Mouse (Mus musculus): Measurements from ENCODE around the gene Trim29. TPM values are rescaled to one million over a fixed set of nuclear protein-coding genes. Genes with fewer than 3 reads are reported as not detected.

The Trim29 gene
- total RNA-seq, 1 experiment from 2014 or later, result not detected

DNA sequence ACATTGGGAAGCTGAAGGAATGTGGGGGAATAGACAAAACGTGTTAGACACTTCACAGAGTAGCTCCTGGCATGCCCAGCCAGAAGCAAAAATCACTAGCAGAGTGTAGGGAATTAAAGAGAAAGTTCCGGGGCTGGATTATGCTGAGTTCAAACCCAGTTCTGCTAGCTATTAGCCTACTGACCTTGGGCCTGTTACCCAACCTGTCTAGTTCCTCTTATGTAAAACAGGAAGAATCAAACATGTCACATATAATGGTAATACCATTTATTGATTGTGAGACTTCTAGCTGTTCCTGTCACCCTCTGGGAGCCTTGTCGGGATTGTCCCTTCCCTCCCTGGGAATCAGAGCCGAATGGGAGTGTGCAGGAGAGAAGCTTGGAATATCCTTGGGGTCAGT lies 7.7 kb upstream of the Trim29 start:
- ATAC-seq (replicated peaks in 1 of 2; ENCODE audit: insufficient read depth in 1 of 2, low FRiP score in 2 of 2, low TSS enrichment in 1 of 2, low read depth in 1 of 2, poor library complexity in 2 of 2, severe bottlenecking in 2 of 2), result 0 out of 4 replicates have a peak, but pooled peaks of 1 of the 2 experiments have one; percentile 7

DNA sequence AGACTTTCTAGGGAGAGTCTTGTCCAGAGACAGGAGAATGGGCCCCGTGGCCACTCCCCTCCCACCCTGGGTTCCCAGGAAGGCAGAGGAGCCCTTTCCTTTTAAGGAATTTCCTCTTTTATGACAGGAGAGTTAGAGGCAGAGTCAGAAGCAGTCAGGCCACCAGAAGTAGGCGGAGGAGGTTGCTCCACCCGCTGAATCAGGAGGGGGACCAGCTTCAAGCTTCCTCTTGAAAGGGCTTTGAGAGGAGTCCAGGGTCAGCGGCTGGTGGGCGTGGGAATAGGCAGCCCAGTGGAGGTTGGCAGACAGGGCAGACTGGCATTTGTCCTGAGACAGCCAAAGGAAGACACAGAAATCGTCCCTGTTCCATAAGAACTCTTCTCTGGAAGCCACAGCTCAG lies 4.8 kb upstream of the Trim29 start:
- no peak for ATAC-seq (replicated peaks in 1 of 2; ENCODE audit: insufficient read depth in 1 of 2, low FRiP score in 2 of 2, low TSS enrichment in 1 of 2, low read depth in 1 of 2, poor library complexity in 2 of 2, severe bottlenecking in 2 of 2)

DNA sequence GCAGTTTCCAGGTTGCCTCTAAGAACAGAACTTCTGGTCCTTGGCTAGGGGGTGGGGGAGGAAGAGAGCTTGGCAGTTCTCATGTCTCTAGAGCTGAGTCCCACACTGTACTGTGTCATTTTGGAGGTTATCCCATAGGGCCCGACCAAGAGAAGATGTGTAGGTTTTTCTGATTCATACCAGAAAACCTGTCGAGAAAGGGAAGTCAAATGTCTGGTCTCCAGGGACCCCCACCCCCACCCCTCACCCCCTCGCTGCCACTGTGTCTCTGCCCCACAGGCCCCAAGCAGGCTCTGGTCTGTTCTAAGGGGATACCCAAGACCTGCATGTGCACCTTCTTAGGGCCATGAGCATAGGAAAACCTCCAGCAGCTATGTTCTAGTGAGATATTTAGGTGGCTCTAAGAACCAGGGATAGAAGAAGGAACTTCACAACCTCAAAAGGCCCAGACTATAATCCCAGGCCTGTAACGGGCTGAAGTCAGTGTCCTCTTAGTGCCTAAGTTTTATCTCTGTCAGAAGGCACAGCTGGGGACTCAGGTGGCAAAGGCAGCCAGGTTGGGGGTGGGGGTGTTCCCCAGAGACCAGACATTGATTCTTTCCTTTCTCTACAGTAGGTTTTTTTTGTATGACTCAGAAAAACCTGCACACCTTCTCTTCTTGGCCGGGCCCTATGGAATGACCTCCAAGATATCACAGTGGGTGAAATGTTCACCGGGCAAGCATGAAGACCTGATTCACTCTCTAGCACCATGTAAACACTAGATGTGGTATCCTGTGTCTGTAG lies 1.4 kb upstream of the Trim29 start:
- no peak for ATAC-seq (replicated peaks in 1 of 2; ENCODE audit: insufficient read depth in 1 of 2, low FRiP score in 2 of 2, low TSS enrichment in 1 of 2, low read depth in 1 of 2, poor library complexity in 2 of 2, severe bottlenecking in 2 of 2)

DNA sequence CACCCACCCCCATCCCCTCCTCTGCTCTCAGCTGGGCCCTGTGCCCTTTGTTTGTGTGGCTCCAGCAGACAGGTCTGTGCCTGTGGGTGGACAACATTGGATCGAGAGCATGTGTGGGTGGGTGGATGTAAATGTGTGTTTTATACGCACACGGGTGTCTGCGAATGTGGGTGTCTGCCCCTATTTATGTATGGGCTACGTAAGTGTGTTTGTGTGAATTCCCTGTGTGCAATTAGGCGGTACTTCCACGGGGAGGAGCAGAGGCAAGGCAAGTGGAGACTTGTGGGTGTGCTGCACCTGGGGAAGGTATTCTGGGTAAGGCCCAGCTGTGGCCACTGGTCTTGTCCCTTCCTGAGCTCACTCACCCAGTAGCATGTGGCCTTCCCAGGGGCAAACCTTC lies 1.5 kb downstream of the Trim29 start:
- ATAC-seq (replicated peaks in 1 of 2; ENCODE audit: insufficient read depth in 1 of 2, low FRiP score in 2 of 2, low TSS enrichment in 1 of 2, low read depth in 1 of 2, poor library complexity in 2 of 2, severe bottlenecking in 2 of 2), result no peak

DNA sequence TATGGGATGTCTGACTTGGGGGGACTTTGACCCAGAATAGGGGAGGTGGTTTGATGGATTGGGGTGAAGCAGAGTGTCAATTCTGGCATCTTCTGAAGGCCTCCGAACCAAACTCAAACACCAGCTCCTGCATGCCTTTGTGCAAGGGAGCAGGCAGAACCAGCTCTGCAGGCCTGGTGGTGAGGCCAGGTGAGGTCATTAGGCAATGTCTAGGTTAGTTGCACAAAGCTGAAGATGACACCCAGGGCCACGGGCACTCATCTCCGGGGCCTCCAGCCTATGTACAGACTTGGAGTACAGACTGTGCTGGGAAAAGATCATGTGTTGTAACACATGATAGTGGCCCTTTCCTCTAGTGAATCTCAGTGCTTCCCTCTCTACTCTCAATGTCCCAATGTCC lies 3.2 kb downstream of the Trim29 start:
- no peak for ATAC-seq (replicated peaks in 1 of 2; ENCODE audit: insufficient read depth in 1 of 2, low FRiP score in 2 of 2, low TSS enrichment in 1 of 2, low read depth in 1 of 2, poor library complexity in 2 of 2, severe bottlenecking in 2 of 2)

DNA sequence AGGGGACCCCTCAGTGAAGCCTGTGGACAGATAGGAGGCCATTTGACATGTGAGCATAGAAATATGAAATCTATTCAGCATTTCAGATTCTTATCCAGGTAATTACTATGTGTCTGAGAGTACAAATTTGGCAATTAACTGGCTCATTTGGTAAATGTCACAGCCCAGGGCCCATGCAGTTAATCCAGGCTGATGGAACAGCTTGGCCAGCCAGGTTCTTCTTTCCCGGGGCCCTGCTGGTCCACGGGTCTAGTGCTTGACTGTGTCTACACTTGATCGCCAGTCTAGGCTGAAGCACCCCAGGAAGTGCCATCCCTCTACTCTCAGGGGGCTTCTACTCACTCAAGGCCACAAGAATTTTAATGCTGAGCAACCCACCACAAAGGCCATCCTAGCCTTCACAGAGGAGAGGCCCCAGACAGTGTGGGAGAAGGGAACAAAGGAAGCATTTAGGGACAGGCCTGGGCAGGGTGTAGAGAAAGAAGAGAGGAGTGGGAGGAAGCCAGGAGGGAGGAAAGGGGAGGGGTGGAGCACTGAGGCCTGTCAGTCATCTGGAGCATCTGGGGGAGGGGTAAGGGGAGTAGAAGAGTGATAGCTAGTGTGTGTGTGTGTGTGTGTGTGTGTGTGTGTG lies 4.8 kb downstream of the Trim29 start:
- no peak for ATAC-seq (replicated peaks in 1 of 2; ENCODE audit: insufficient read depth in 1 of 2, low FRiP score in 2 of 2, low TSS enrichment in 1 of 2, low read depth in 1 of 2, poor library complexity in 2 of 2, severe bottlenecking in 2 of 2)

DNA sequence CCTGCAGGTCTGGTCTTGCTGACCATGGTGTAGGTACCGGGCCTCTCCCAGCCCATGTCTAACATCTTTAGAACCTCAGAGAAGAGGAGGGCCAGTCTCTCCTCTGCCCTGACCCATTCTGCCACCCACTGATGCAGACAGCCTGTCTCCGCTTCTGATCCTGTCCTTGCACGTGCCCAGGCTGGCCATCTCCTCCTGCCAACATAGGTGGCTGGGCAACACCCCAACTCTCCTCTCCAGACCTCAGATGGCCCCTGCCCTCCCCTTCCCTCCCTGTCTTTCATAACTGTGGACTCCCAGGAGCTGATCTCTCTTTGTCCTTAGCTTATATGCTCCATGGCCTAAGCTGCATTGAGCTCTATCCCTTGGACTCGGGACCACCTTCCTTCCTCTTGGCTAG lies 5.8 kb downstream of the Trim29 start:
- ATAC-seq (replicated peaks in 1 of 2; ENCODE audit: insufficient read depth in 1 of 2, low FRiP score in 2 of 2, low TSS enrichment in 1 of 2, low read depth in 1 of 2, poor library complexity in 2 of 2, severe bottlenecking in 2 of 2), result no peak

DNA sequence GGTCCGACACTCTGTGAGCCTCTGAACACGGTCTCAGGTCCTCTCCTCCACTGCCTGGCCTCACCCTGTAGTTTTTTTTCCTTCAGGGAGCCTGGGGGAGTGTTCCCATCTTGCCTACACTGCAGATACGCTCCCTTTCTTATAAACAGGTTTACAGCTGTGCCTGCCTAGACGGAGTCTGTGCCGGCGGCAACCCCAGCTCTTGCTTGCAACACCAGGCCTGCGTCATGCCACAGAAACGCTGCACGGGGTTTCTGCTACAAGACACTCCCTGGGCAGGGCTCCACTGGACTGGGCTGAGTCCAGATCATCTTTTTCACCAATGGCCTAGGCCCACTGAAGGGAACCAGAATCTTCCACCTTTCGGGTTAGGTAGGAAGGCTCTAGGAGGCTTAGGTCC lies 8.0 kb downstream of the Trim29 start:
- ATAC-seq (replicated peaks in 1 of 2; ENCODE audit: insufficient read depth in 1 of 2, low FRiP score in 2 of 2, low TSS enrichment in 1 of 2, low read depth in 1 of 2, poor library complexity in 2 of 2, severe bottlenecking in 2 of 2), result no peak

DNA sequence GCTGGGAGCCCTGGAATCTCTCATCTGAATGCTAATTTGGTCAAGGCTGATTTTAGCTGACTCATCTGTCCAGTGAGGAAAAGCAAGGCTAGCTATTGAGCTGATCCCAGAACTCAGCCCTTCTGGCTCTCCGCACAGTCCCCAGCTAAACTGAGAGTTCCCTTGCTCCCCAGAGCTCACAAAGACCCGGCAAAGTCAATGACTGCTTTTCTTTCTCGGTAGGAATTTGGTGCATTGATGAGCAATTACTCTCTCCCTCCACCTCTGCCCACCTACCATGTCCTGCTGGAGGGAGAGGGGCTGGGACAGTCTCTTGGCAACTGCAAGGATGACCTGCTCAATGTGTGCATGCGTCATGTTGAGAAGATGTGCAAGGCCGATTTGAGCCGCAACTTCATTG lies 11.3 kb downstream of the Trim29 start:
- no peak for ATAC-seq (replicated peaks in 1 of 2; ENCODE audit: insufficient read depth in 1 of 2, low FRiP score in 2 of 2, low TSS enrichment in 1 of 2, low read depth in 1 of 2, poor library complexity in 2 of 2, severe bottlenecking in 2 of 2)

DNA sequence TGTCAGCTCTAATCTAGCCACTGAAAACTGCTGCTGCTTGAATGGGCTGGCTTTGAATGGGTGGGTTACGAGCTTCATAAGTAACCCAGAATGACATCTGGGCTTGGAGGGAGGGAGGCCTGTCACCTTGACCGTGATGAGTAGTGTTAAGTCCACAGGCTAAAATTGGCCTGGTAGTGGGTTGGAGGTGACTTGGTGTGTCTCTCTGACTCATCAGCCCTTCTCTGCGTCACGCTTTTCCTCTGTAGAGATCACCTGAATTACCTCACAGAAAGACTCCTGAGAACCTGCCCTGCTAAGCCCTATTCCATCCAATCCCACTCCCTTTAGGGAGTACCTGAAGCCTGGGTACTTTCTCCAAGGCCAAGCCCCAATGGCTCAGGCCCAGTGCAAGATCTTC lies 12.0 kb downstream of the Trim29 start:
- ATAC-seq (replicated peaks in 1 of 2; ENCODE audit: insufficient read depth in 1 of 2, low FRiP score in 2 of 2, low TSS enrichment in 1 of 2, low read depth in 1 of 2, poor library complexity in 2 of 2, severe bottlenecking in 2 of 2), result no peak

DNA sequence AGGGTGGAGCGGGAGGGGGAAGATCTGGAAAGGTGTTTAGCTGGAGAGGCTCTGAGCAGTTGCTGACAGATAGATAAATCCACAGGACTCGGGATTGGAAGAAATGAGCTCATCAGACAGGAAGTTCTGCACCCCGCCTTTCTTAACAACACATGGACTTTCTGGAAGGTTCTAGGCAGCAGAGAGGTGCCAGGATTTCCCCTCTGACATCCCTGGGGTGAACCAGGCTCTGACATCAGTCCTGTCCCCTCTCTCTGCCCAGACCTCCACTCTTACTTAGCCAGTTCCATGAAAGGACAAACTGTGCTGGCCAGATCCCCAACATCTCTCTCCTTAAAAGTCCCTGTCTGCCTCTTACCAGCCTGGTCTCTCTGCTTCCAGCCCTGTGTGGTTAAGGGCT lies 14.8 kb downstream of the Trim29 start:
- no peak for ATAC-seq (replicated peaks in 1 of 2; ENCODE audit: insufficient read depth in 1 of 2, low FRiP score in 2 of 2, low TSS enrichment in 1 of 2, low read depth in 1 of 2, poor library complexity in 2 of 2, severe bottlenecking in 2 of 2)

DNA sequence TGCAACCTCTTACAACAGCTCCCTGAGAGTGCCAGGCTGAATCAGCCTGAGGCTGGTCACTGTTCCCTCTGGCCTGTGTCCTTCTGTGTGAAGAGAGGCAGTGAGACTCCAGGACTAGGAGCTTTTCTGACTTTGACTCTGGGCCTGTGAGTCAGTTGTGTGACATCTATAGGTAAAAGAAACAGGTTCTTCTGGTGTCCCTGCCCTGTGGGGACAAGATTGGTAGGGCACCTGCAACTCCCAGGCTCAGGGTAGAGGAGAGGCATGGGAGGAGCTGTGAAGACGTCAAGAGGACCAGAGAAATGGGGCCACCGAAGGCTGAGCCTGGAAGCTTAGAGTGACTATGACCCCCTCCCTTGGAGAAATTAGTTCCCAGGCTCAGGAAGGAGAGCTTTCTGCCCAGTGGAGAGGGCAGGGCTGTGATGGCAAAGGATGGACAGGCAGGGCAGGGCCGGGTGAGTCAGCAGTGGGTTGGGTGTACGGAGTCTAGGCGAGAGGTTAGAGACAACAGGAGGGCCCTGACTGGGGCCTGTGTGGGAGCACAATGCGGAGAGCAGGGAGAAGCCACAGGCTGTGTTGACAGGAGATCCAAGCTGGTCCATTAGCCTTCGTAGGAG lies 15.5 kb downstream of the Trim29 start:
- ATAC-seq (replicated peaks in 1 of 2; ENCODE audit: insufficient read depth in 1 of 2, low FRiP score in 2 of 2, low TSS enrichment in 1 of 2, low read depth in 1 of 2, poor library complexity in 2 of 2, severe bottlenecking in 2 of 2), result no peak

DNA sequence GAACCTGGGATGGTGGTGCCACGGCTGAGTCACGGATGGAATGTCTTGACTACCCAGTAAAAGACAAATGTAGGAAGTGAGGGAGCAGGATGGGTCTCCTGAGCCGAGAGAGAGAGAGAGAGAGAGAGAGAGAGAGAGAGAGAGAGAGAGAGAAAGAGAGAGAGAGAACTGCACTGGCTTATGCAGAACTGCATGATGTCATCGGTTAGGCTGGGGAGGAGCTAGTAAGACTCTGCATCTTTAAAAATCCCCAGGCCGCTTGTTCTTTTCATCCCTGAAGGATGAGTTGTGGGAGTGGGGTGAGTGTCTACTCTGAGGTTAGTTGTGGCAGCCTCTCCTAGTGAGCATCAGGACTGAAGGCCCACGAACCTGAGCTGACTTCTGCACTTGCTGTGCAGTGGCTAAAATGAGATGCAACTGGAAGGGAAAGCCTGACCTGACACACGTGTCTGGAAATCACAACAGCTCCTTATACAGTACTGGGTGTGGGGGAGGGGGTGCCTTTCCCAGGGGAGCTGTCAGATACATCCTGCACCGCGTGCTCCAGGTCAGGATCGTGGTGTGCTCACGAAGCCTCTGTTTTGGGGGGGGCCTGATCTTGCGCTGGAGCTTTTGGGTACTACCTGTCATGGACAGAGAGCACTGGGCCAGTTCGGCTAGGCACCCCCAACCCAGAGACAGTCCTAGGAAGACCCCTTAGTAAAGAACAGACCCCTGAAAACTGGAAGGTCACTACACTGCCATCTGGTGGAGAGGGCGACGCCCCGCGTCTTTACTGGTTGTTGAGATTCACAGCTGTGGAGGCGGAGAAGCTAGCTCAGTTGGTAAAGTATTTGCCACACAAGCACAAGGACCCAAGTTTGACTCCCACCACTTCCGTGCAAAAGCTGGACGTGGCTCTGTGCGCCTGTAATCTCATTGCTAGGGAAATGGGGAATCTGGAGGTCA lies 16.8 kb downstream of the Trim29 start:
- no peak for ATAC-seq (replicated peaks in 1 of 2; ENCODE audit: insufficient read depth in 1 of 2, low FRiP score in 2 of 2, low TSS enrichment in 1 of 2, low read depth in 1 of 2, poor library complexity in 2 of 2, severe bottlenecking in 2 of 2)

DNA sequence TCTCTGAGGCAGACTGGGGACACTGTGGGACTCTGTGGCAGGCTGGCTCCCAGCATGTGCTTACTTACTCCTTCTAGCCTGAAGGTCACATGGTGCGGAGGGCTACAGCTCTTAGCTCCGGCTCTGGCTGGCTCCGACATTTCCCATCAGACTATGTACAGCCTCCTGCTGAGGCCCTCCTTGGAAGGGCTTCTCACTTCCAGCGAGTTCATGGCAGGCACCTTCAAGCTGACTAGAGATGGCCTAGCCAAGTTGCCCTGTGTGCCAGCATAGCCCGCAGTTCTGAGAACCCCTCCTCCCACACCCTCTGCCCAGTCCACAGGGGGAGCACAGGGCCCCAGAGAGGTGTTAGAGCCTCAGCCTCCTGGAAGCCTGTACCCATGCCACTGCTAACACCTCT lies 19.8 kb downstream of the Trim29 start:
- ATAC-seq (replicated peaks in 1 of 2; ENCODE audit: insufficient read depth in 1 of 2, low FRiP score in 2 of 2, low TSS enrichment in 1 of 2, low read depth in 1 of 2, poor library complexity in 2 of 2, severe bottlenecking in 2 of 2), result no peak

DNA sequence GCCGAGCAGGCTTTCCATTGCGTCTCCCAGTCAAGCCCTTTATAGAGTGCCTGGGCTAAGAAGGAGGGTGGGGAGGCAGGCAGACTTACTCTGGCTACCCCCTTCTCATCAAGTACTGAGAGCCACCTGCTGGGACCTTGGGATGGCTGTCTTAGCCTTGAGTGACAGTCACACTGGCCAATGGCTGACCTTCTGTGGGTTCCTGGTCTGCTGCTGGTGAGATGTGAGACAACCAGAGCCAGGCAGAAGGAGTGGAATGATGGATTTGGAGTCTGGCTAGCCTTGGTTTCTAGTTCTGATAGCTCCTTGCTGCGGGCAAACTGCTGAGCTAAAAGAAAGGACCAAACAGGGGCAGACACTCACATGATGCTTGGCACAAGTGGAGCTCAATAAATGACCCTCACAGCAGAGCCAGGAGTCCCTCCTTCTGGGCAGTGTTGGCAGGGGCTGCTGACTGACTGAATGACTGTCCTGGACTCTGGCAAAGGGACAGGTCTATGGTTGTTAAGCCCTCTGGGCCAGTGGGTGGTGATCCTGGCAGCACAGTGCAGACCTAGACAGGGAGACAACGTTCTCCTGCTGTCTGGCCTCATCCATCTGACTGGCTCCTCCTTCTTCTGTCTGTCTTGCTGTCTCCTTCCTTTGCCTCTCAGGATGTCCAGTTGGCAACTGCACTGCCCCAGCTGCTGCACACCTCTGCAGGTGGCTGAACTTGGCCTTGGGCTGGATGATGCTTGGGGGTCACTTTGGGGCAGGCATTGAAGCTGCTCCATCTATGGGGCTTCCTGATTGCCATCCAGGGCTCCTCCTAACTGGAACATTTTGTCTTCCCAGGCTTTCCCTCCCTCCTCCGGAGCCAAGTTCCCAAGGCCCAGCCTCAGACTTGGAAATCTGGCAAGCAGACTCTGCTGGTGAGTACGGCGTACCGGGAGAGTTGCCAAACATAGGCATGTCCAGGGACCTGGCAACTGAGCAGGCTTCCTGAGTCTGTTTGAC lies 21.1 kb downstream of the Trim29 start:
- no peak for ATAC-seq (replicated peaks in 1 of 2; ENCODE audit: insufficient read depth in 1 of 2, low FRiP score in 2 of 2, low TSS enrichment in 1 of 2, low read depth in 1 of 2, poor library complexity in 2 of 2, severe bottlenecking in 2 of 2)

DNA sequence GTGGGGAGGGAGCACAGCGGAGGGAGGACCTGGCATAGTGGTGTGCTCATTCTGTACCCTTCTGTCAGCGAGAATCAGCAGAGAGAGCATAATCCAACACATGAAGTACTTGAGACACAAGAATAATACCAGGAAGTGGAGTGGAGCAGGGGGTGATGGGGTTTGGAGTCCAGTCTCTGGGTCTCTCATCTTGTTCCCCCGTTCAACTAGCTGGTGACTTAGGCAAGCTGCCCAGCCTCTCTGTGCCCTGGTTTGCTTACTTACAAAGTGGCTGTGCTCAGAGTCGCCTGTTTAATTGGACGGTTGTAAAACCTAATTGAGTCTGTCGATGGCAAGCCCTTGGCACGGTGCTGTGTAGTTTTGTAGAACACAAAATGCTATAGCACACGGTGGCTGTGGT lies 23.8 kb downstream of the Trim29 start:
- ATAC-seq (replicated peaks in 1 of 2; ENCODE audit: insufficient read depth in 1 of 2, low FRiP score in 2 of 2, low TSS enrichment in 1 of 2, low read depth in 1 of 2, poor library complexity in 2 of 2, severe bottlenecking in 2 of 2), result no peak

DNA sequence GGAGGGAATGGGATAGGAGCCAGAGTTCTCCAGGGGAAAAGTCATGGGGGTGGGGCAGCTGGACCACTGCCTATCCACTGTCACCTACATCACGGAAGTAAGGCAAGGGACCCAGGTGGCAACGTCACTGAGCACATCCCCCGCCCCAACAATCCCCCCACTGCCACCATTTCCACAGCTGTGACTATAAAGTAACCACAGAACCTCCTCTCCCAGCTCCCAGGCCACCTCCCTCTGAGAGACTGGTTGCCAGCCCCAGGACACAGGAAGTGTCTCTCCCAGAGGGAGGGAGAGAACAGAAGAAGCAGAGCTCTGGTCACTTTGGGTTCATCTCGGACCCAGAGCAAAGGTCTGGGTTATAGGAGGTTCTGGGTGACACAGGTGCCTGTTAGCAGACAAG lies 27.0 kb downstream of the Trim29 start:
- ATAC-seq (replicated peaks in 1 of 2; ENCODE audit: insufficient read depth in 1 of 2, low FRiP score in 2 of 2, low TSS enrichment in 1 of 2, low read depth in 1 of 2, poor library complexity in 2 of 2, severe bottlenecking in 2 of 2), result no peak

All from hematopoietic stem cell, adult 5-6 weeks (primary cell).